Mouse (Mus musculus) 416B (cell line): ENCODE data around the gene Prdm16.

ENCODE experiments used
- DNase-seq: peaks from one replicate; pipeline ENCODE4 v3.0.0; 2011; ENCODE audit warnings: low read depth

Gene Prdm16

GRCm38 (mm10) chr4:154602409-154602808, 34.3 kb downstream of the Prdm16 start:
- DNase-seq = no peak

- DNase-seq = no peak
Measured at GRCm38 (mm10) chr4:154601006-154601405, 35.7 kb downstream of the Prdm16 start.

- DNase-seq = no peak
Measured at GRCm38 (mm10) chr4:154599977-154600376, 36.7 kb downstream of the Prdm16 start.

GRCm38 (mm10) chr4:154598357-154598756, 38.3 kb downstream of the Prdm16 start:
- no peak for DNase-seq

GRCm38 (mm10) chr4:154596805-154597204, 39.9 kb downstream of the Prdm16 start:
- no peak for DNase-seq

- no peak for DNase-seq
Measured at GRCm38 (mm10) chr4:154594761-154595556, 41.7 kb downstream of the Prdm16 start.

- DNase-seq = no peak
Measured at GRCm38 (mm10) chr4:154594116-154594760, 42.4 kb downstream of the Prdm16 start.

GRCm38 (mm10) chr4:154592562-154592961, 44.1 kb downstream of the Prdm16 start:
- DNase-seq = no peak

- DNase-seq = no peak
Measured at GRCm38 (mm10) chr4:154590910-154591309, 45.8 kb downstream of the Prdm16 start.

- DNase-seq = no peak
Measured at GRCm38 (mm10) chr4:154586334-154586733, 50.3 kb downstream of the Prdm16 start.

GRCm38 (mm10) chr4:154585779-154586178, 50.9 kb downstream of the Prdm16 start:
- no peak for DNase-seq

- DNase-seq = no peak
Measured at GRCm38 (mm10) chr4:154583712-154584111, 53.0 kb downstream of the Prdm16 start.

GRCm38 (mm10) chr4:154582607-154583236, 54.0 kb downstream of the Prdm16 start:
- no peak for DNase-seq

GRCm38 (mm10) chr4:154581261-154581886, 55.3 kb downstream of the Prdm16 start:
- no peak for DNase-seq

GRCm38 (mm10) chr4:154574208-154574875, 62.3 kb downstream of the Prdm16 start:
- no peak for DNase-seq

GRCm38 (mm10) chr4:154570451-154570881, 66.2 kb downstream of the Prdm16 start:
- DNase-seq = no peak

GRCm38 (mm10) chr4:154569845-154570244, 66.8 kb downstream of the Prdm16 start:
- no peak for DNase-seq

GRCm38 (mm10) chr4:154568798-154569197, 67.9 kb downstream of the Prdm16 start:
- no peak for DNase-seq

- DNase-seq = no peak
Measured at GRCm38 (mm10) chr4:154567942-154568341, 68.7 kb downstream of the Prdm16 start.

GRCm38 (mm10) chr4:154563201-154563600, 73.5 kb downstream of the Prdm16 start:
- DNase-seq = no peak

GRCm38 (mm10) chr4:154558041-154558440, 78.6 kb downstream of the Prdm16 start:
- no peak for DNase-seq

GRCm38 (mm10) chr4:154557168-154557567, 79.5 kb downstream of the Prdm16 start:
- no peak for DNase-seq
